Mouse (Mus musculus): Measurements from ENCODE around the gene Qrich1. TPM values are rescaled to one million over a fixed set of nuclear protein-coding genes. Genes with fewer than 3 reads are reported as not detected.

Qrich1 gene
- 144 TPM for polyA plus RNA-seq (2017; shearing (Covaris generic))

DNA sequence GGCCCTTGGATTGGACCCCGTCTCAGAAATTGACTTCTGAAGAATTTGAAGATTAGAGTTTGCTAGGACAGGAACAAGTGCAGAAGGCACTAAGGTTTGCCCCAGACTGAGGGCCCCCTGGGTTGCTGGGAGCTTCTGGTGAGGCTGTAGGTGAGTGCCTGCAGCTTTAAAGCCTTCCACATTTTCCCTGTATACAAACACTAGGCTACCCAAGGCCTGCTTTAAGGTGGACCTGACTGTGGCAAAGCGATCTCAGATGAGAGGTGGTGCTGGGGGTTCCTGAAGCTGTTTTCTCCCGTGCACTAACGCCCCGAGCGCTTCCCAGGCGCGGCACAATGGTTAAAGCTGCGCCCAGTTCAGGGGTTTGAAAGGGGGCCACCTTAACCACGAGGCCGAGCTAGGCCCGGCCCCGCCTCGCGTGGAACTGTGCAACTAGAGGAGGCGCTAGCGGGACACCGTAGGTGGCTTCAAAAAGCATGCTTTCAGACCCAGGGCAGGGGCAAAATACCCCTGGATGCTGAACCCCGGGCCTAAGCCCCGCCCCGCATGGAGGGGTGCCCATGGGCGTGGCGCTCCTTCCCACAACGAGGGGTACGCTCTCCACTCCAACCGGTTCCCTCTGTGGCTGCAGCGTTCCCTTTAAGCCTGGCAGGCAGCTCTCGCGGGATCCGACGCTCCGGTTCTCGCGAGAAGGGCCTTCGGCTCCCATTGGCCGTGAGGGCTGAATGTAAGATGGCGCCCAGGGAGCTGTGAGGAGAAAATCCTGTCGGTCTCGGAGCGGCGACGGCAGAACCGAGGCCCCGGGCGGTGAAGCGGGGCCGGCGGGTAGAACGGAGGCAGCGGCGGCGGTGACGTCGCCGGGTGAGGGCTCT, at the start of gene Qrich1:
TSS of gene Qrich1 (plus strand) at position 427 of the 872 bp plus-strand sequence.

DNA sequence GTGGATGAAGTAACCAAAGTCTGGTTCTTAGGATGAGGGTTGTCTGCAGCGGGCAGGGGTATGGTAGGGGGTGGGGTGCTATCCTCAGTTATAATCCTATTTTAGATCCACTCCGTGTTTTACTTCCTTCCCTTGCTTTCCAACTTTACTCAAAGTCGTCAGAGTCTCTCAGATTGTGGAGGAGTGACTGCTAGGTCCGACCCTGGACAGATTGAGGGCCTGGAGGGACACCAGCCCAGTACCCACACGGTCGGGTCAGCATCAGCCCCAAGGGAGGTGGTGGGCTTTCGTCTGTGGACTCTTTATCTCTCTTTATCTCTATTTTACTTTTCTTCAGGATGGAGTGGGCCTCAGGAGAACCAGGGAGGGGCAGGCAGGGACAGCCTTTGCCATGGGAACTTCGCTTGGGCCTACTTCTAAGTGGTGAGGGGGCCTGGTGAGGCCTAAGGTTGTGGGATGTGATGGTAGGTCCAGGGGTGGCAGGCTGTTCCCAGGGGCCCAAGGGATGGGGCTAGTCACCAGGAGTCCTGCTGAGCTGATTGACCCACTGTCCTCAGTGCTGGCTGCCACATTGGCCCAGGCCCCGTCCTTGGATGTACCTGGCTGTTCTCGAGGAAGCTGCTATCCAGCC, 36.8 kb upstream of the Qrich1 start, which contains the start of gene Lamb2:
TSS of gene Lamb2 (plus strand) at position 16 of the 631 bp plus-strand sequence.

GRCm38 (mm10) chr9:108490559-108491285, 25.9 kb upstream of the Qrich1 start, which contains the start of gene Usp19:
TSS of gene Usp19 (plus strand) at chr9:108490602.

DNA sequence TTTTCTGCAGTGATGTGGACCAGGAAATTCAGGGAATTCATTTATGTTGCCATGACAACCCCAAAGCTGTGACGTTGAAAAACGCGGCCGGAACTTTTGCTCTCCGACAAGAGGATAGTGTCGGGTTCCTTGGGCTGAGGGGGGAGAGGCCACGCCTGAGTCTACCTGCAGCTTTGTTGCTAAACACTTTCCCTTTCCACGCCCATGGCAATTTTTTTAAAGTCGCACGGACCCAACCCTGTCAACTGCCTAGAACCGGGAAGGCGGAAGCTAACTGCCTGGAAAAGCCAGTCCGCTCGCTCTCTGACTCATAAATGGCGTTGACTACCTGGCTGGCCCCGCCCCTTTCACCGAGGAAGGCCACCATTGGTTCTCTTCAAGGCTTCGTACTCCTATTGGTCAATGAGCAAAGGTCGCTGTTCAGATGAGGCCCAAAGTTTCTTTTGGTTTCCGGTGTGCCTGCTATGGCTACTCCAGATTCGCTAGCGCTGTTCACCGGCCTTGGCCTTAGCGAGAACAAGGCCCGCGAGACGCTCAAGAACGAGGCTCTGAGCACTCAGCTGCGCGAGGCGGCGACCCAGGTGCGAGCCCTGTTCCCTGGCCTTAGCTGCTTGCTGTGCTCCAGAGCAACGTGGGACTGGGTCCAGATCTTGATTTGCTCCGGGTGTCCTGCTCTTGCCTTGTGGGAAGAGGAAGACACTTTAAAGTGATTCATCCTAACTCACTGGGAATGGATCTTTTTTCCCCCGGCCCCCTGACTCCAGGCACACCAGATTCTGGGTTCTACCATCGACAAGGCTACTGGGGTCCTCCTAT, 8.8 kb upstream of the Qrich1 start, which contains the start of gene Qars:
TSS of gene Qars (plus strand) at position 88 of the 816 bp plus-strand sequence.

DNA sequence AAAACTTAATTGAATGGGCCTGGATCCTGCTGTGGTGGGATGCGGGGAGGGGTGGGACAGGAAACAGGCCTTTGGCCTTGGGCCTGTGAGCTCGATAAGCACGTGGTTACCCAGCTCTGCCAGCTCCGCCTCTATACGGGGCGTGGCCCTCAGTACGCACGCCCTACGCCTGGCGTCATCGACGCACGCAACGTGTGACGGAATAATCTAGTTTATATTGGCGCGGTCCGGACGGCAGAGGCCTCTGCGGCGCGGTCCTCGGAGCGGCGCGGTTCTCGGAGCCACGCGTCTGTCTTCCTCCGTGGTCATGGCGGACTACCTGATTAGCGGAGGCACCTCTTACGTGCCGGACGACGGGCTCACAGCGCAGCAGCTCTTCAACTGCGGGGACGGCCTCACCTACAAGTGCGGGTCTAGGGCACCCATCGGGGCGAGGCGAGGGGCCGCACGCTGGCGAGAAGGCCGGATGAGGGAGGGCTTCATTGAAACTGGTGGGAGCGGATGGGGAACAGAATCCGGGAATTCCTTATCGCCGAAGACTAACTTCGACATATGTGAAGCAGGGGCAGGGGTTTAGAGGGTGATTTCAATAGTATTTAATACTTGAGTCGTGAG, 43.7 kb downstream of the Qrich1 start, which contains the start of gene Impdh2:
TSS of gene Impdh2 (plus strand) at position 60 of the 615 bp plus-strand sequence.

DNA sequence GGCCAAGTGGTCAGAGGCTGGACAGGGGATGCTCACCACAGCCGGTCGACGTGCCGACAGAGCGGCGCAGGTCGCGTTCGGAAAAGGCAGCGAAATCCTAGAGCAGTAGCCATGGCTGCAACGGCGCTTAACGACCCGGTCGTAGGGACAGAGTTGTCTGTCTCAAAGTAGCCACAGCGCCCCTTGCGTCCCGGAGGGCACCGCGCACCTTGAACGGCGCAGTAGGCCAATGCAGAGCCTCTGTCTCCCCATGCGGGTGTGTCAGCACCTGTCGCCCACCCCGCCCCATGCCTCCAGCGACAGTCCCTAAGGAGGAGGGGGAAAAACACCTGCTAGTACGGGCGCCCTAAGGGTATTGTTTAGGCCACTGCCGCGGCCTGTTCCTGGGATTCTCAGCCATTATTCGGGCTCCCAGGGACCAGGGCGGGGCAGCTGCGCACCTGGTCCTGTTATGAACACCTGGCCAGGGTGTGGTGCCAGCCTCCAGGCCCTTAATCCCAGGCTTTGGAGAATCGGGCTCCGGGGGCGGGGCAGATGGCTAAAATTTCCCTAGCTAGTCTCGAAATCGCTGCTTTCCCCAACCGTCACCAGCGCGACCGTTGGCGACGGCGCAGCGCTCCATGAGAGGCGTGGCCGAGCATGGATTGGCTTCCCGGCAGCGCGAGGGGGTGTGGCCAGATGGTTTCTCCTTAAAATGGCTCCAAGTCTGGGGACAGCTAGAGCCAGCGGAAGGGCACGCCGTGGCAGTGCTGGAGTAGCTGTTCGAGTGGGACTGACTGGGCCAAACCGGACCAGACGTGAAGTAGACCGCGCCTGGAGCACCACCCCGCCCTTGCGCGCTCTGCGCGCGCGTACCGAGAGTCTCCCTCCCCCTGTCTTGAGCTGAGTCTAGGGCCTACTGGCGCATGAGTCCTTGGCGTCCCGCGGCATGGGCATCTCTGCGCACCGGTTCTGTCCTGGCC, 50.5 kb downstream of the Qrich1 start, which contains the start of gene Ndufaf3:
TSS of gene Ndufaf3 (minus strand) at position 620 of the 962 bp plus-strand sequence.

DNA sequence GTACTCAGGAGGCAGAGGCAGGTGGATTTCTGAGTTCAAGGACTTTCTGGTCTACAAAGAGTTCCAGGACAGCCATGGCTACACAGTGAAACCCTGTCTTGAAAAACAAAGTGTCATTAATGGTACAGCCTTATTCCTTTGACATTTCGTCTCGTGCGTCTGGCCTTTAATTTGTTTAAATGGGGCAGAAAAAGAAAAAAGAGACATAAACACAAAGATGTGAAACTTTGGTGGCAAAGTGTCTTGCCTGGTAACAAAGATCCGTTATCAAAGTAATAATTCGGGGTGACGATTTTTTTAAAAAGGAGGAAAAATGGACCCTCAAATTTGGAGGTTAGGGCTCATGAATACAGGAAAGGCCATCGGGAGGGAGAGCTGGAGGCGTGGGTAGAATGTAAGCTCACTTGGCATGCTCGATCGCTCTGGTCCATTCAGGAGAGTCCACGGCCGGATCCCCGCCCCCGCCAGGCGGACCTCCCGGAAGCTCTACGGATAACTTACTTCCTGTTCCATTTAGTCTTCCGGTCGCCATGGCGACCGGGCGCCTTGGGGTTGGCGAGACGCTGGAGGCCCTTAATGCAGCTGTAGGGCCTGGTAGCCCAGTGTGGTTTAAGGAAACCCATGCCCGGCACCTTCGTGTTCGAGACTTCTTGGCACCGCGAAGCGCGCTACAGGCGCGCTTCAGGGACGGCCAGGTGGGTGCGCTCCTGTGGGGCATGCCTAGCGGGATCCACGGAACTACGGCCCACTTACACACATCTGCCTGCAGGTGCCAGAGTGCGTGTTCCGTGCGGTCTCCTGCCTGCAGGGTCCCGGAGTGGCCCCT, 53.0 kb downstream of the Qrich1 start, which contains the start of gene Dalrd3:
TSS of gene Dalrd3 (plus strand) at position 506 of the 826 bp plus-strand sequence.

GRCm38 (mm10) chr9:108578545-108579343, 62.1 kb downstream of the Qrich1 start, which contains the start of gene Wdr6:
TSS of gene Wdr6 (minus strand) at chr9:108578739.

GRCm38 (mm10) chr9:108596998-108597764, 80.6 kb downstream of the Qrich1 start, which contains the start of gene P4htm:
TSS of gene P4htm (minus strand) at chr9:108597667.

Other genes with a start within 250 kb of the Qrich1 start
- gene Nicn1, start 226.4 kb upstream of the Qrich1 start, polyA plus RNA-seq (2017; shearing (Covaris generic)): 2.9 TPM
- gene Amt, start 220.0 kb upstream of the Qrich1 start, polyA plus RNA-seq (2017; shearing (Covaris generic)): 0.35 TPM
- gene Rhoa, start 210.7 kb upstream of the Qrich1 start, polyA plus RNA-seq (2017; shearing (Covaris generic)): 307 TPM
- 19.7 TPM for gene Tcta, start 210.6 kb upstream of the Qrich1 start, polyA plus RNA-seq (2017; shearing (Covaris generic))
- gene Gpx1, start 177.9 kb upstream of the Qrich1 start, polyA plus RNA-seq (2017; shearing (Covaris generic)): 765 TPM
- 152 TPM for gene Usp4, start 169.0 kb upstream of the Qrich1 start, polyA plus RNA-seq (2017; shearing (Covaris generic))
- 2.8 TPM for gene 1700102P08Rik, start 124.0 kb upstream of the Qrich1 start, polyA plus RNA-seq (2017; shearing (Covaris generic))
- not detected for gene Ccdc36, start 88.3 kb upstream of the Qrich1 start, polyA plus RNA-seq (2017; shearing (Covaris generic))
- gene BC048562, start 80.3 kb upstream of the Qrich1 start, polyA plus RNA-seq (2017; shearing (Covaris generic)): not detected
- 51.6 TPM for gene Ccdc71, start 56.3 kb upstream of the Qrich1 start, polyA plus RNA-seq (2017; shearing (Covaris generic))
- 3.6 TPM for gene Klhdc8b, start 55.2 kb upstream of the Qrich1 start, polyA plus RNA-seq (2017; shearing (Covaris generic))
- 0.16 TPM for gene Lamb2, start 37.1 kb upstream of the Qrich1 start, polyA plus RNA-seq (2017; shearing (Covaris generic))
- gene Usp19, start 26.2 kb upstream of the Qrich1 start, polyA plus RNA-seq (2017; shearing (Covaris generic)): 138 TPM
- 129 TPM for gene Qars, start 9.1 kb upstream of the Qrich1 start, polyA plus RNA-seq (2017; shearing (Covaris generic))
- 122 TPM for gene Impdh2, start 43.5 kb downstream of the Qrich1 start, polyA plus RNA-seq (2017; shearing (Covaris generic))
- gene Ndufaf3, start 50.6 kb downstream of the Qrich1 start, polyA plus RNA-seq (2017; shearing (Covaris generic)): 77.9 TPM
- 131 TPM for gene Dalrd3, start 53.1 kb downstream of the Qrich1 start, polyA plus RNA-seq (2017; shearing (Covaris generic))
- 90.3 TPM for gene Wdr6, start 61.9 kb downstream of the Qrich1 start, polyA plus RNA-seq (2017; shearing (Covaris generic))
- 16.3 TPM for gene P4htm, start 80.9 kb downstream of the Qrich1 start, polyA plus RNA-seq (2017; shearing (Covaris generic))
- gene Arih2, start 132.6 kb downstream of the Qrich1 start, polyA plus RNA-seq (2017; shearing (Covaris generic)): 54.4 TPM
- 68.6 TPM for gene Slc25a20, start 145.3 kb downstream of the Qrich1 start, polyA plus RNA-seq (2017; shearing (Covaris generic))
- gene Prkar2a, start 172.5 kb downstream of the Qrich1 start, polyA plus RNA-seq (2017; shearing (Covaris generic)): 3.9 TPM